Mouse (Mus musculus) heart, embryonic 14.5 days (tissue): ENCODE data around the gene Fsd1. TPM values are rescaled to one million over a fixed set of nuclear protein-coding genes. Genes with fewer than 3 reads are reported as not detected.

ENCODE experiments used
- ATAC-seq: fragments of 200-750 bp; cut with Nextera tagmentation; 2 replicates; pipeline ENCODE4 v1.8.0; 2017; ENCODE audit warnings: low read depth, moderate TSS enrichment; ENCODE audit not compliant: insufficient number of reproducible peaks, insufficient read depth, low FRiP score
- H3K27ac ChIP-seq, 2 experiments: fragments of 200-500 bp in 1 of 2; fragments of 300-500 bp in 1 of 2; sonication (generic) in 1 of 2; replicated peaks in 1 of 2; 2 replicates each; pipeline ENCODE4 v1.5.1; 2012 to 2014; ENCODE audit warnings: low read depth in 2 of 2, low read length in 2 of 2, control low read depth in 1 of 2, mild to moderate bottlenecking in 1 of 2, mixed read lengths in 1 of 2; ENCODE audit not compliant: control insufficient read depth in 1 of 2, insufficient read depth in 1 of 2
- H3K27me3 ChIP-seq: fragments of 300-500 bp; sonication (generic); 2 replicates; pipeline ENCODE4 v1.6.1; 2014; ENCODE audit warnings: mild to moderate bottlenecking, low read length, control low read depth; ENCODE audit not compliant: control insufficient read depth, insufficient read depth
- H3K36me3 ChIP-seq: fragments of 300-500 bp; sonication (generic); 2 replicates; pipeline ENCODE4 v1.6.1; 2014; ENCODE audit warnings: mild to moderate bottlenecking, control low read depth, low read length, mixed read lengths; ENCODE audit not compliant: control insufficient read depth, insufficient read depth
- H3K4me1 ChIP-seq, 2 experiments: fragments of 200-500 bp in 1 of 2; fragments of 300-500 bp in 1 of 2; sonication (generic) in 1 of 2; 2 replicates each; pipeline ENCODE4 v1.6.1; 2012 to 2014; ENCODE audit warnings: low read length in 2 of 2, control low read depth in 1 of 2, mixed read lengths in 1 of 2; ENCODE audit not compliant: control insufficient read depth in 2 of 2, insufficient read depth in 2 of 2
- H3K4me2 ChIP-seq: fragments of 300-500 bp; sonication (generic); 2 replicates; pipeline ENCODE4 v1.6.1; 2014; ENCODE audit warnings: mild to moderate bottlenecking, low read length
- H3K4me3 ChIP-seq, 2 experiments: fragments of 200-500 bp in 1 of 2; fragments of 300-500 bp in 1 of 2; sonication (generic) in 1 of 2; 2 replicates each; pipeline ENCODE4 v1.5.1; 2012 to 2014; ENCODE audit warnings: low read length in 2 of 2, mild to moderate bottlenecking in 2 of 2, control low read depth in 1 of 2, low read depth in 1 of 2, moderate library complexity in 1 of 2; ENCODE audit not compliant: control insufficient read depth in 1 of 2, insufficient read depth in 1 of 2
- H3K9ac ChIP-seq: fragments of 300-500 bp; sonication (generic); 2 replicates; pipeline ENCODE4 v1.6.1; 2014; ENCODE audit warnings: mild to moderate bottlenecking, low read length
- H3K9me3 ChIP-seq: fragments of 300-500 bp; sonication (generic); 2 replicates; pipeline ENCODE4 v1.6.1; 2016; ENCODE audit warnings: low read length, control low read depth; ENCODE audit not compliant: control insufficient read depth
- WGBS: fragments of 180-500 bp; shearing (Covaris S2); extraction: QIAGEN DNeasy Blood & Tissue Kit; methylation state at CpG from one replicate; pipeline ENCODE4 v1.1.7; 2014; 5-methylcytosine and 5-hydroxymethylcytosine counted together
- polyA plus RNA-seq: library from polyadenylated mRNA; unstranded; fragments of >200 nt; fragmentation: Nextera tagmentation; extraction: Ambion mirVana; gene quantifications from 2 replicates; pipeline ENCODE4 v1.2.1, GENCODE M21; 2014

The Fsd1 gene
- polyA plus RNA-seq, 1 experiment from 2014 or later: 1.6 TPM

DNA sequence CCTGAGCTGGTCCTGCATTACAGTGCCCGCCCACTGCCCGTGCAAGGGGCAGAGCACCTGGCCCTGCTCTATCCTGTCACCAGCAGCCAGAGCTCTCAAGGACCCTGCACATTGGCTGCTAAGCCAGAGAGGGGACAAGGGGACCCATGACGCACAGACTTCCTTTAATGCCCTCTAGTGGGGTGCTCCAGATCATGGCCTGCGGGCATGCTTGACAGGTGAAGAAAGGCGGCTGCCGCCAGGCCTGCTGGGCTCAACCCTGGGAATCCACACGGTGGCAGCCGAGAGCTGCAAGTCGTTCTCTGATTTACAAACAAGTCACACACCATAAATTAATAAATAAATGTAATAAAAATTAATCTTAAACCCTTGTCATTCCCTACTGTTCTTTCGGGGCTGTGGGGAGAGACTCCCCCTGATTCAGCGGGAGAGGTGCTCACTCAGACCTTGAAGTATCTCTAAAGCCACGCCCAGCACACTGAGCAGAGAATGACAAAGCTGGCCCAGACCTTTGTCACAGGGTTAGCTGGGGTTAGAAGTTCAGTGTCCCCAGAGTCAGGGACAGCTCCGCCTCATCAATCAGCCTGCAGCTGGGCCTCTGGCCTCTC lies 9.9 kb upstream of the Fsd1 start:
- Histone ChIP-seq H3K4me2 (no peak overlapping the region), H3K9ac (no peak overlapping the region)
- 15% methylated on average over 13 of the region's 13 CpGs for WGBS

DNA sequence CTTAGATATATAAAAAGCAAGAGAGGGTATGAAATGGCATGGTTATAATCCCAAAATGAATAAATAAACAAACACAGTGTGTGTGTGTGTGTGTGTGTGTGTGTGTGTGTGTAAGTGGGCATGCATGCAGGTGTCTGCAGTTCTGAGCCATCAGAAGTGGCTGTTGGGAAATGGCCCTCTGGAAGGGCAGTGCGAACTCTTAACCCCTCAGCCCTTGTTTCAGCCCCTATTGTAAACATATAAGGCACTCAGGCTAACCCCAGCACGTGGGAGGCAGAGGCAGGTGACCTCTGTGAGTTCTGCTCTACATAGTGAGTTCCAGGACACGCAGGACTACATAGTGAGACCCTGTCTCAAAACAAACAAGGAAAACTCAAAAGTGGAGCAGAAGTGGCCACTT lies 9.0 kb upstream of the Fsd1 start:
- Histone ChIP-seq H3K9ac (no peak overlapping the region), H3K27ac (no peak overlapping the region), H3K27me3 (no peaks in the 10 kb centered on the region), H3K4me3 (no peak overlapping the region), H3K9me3 (no peaks in the 10 kb centered on the region), H3K36me3 (no peaks in the 10 kb centered on the region), H3K4me2 (no peak overlapping the region), H3K4me1 (no peaks in the 10 kb centered on the region; a peak in 2 of 4 replicates)
- ATAC-seq: no peak
- 61% methylated on average over 3 of the region's 3 CpGs for WGBS

More for the DNA sequence above, 9.9 kb upstream of the Fsd1 start:
- H3K36me3 ChIP-seq: no peaks in the 10 kb centered on the region
- H3K27ac ChIP-seq: no peak overlapping the region
- peaks cover 6% of the 10 kb centered on the region for H3K27me3 ChIP-seq
- H3K9me3 ChIP-seq: no peaks in the 10 kb centered on the region
- no peak; the same call in 1 of the 2 replicates for ATAC-seq
- H3K4me1 ChIP-seq: peaks cover 0 to under 1% of the 10 kb centered on the region in 2 experiments; a peak in 3 of 4 replicates
- H3K4me3 ChIP-seq: no peak overlapping the region

GRCm38 (mm10) chr17:55990278-55990898 lies 4.1 kb downstream of the Fsd1 start:
- Histone ChIP-seq H3K4me2 (no peak overlapping the region), H3K27ac (no peak overlapping the region), H3K36me3 (no peaks in the 10 kb centered on the region), H3K27me3 (peaks cover 24% of the 10 kb centered on the region), H3K4me1 (peaks cover 0 to 3% of the 10 kb centered on the region in 2 experiments; a peak in 2 of 4 replicates), H3K9me3 (no peaks in the 10 kb centered on the region), H3K9ac (no peak overlapping the region), H3K4me3 (no peak overlapping the region)
- WGBS: 67% methylated on average over 8 of the region's 8 CpGs
- ATAC-seq: no peak; the same call in 1 of the 2 replicates

GRCm38 (mm10) chr17:55996007-55996406 lies 9.7 kb downstream of the Fsd1 start:
- no peaks in the 10 kb centered on the region for H3K9me3 ChIP-seq
- H3K4me1 ChIP-seq: peaks cover 0 to 3% of the 10 kb centered on the region in 2 experiments; a peak in 1 of 4 replicates
- H3K9ac ChIP-seq: no peak overlapping the region
- no peaks in the 10 kb centered on the region for H3K36me3 ChIP-seq
- no peak overlapping the region for H3K27ac ChIP-seq
- H3K4me2 ChIP-seq: no peak overlapping the region
- peaks cover 10% of the 10 kb centered on the region; the same call in 1 of the 2 replicates for H3K27me3 ChIP-seq
- 85% methylated on average over 15 of the region's 15 CpGs for WGBS
- no peak overlapping the region for H3K4me3 ChIP-seq
- no peak for ATAC-seq

GRCm38 (mm10) chr17:55999794-56000499 lies 13.6 kb downstream of the Fsd1 start:
- ATAC-seq: no peak
- WGBS: 11% methylated on average over 30 of the region's 30 CpGs
- H3K4me3 ChIP-seq: 0 out of 4 replicates have a peak overlapping the region, but pooled peaks of 1 of the 2 experiments have one; percentile 3

GRCm38 (mm10) chr17:56003000-56003399 lies 16.7 kb downstream of the Fsd1 start:
- Histone ChIP-seq H3K27me3 (peaks cover 19% of the 10 kb centered on the region; the same call in 1 of the 2 replicates), H3K4me2 (no peak overlapping the region), H3K9me3 (no peaks in the 10 kb centered on the region), H3K36me3 (no peaks in the 10 kb centered on the region), H3K4me3 (no peak overlapping the region), H3K9ac (no peak overlapping the region), H3K4me1 (peaks cover 9 to 11% of the 10 kb centered on the region in 2 experiments; a peak in 3 of 4 replicates), H3K27ac (no peak overlapping the region)
- 72% methylated on average over 3 of the region's 3 CpGs for WGBS
- no peak for ATAC-seq

More at GRCm38 (mm10) chr17:55999794-56000499, 13.6 kb downstream of the Fsd1 start:
- no peaks in the 10 kb centered on the region for H3K36me3 ChIP-seq
- no peaks in the 10 kb centered on the region for H3K9me3 ChIP-seq
- peak overlapping the region; percentile 23 for H3K4me2 ChIP-seq
- peaks cover 19% of the 10 kb centered on the region; the same call in 1 of the 2 replicates for H3K27me3 ChIP-seq
- peaks cover 0 to 3% of the 10 kb centered on the region in 2 experiments; a peak in 1 of 4 replicates for H3K4me1 ChIP-seq
- H3K27ac ChIP-seq: no peak overlapping the region
- H3K9ac ChIP-seq: no peak overlapping the region

DNA sequence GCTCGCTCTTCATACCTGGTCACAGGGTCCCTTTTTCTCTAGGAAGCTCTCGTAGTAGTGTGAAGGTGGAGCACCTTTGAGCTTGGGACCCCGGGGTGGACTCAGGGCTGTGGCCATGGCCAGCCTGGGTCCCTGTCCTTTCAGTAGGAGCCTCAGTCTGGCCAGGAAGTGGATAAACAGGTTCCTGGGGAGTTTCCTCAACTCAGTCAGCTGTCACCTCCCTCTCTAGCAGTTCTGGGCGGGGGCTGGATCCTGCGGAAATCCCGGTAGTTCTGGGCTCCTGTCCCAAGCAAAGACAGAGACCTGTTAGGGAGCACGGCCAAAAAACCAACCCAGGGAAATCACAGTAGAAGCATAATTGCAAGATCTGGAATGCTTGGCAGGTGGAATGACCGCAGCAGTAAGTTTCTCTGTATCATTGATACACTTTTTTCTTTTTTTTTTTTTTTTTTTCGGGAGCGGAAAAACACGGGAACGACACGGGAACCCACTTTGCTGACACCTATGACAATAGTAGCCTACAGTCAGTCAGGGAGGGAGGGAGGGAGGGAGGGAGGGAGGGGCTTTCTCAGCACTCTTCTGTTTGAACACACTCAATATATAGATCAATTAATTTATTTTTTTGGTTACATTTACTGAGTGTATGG lies 19.2 kb downstream of the Fsd1 start, which contains the start of the genes Stap2 and Mpnd:
Stap2 (minus strand) TSS at position 170 of the 647 bp plus-strand sequence.
Mpnd (plus strand) TSS at position 297 of the 647 bp plus-strand sequence.
- ATAC-seq: no peak
- H3K36me3 ChIP-seq: no peaks in the 10 kb centered on the region
- H3K27me3 ChIP-seq: peaks cover 13% of the 10 kb centered on the region; the same call in 1 of the 2 replicates
- peak within 1 kb of the TSS; percentile 24 to 35 for H3K4me3 ChIP-seq
- no peaks in the 10 kb centered on the region for H3K9me3 ChIP-seq
- H3K9ac ChIP-seq: peak within 1 kb of the TSS; percentile 51; the same call in 1 of the 2 replicates
- 26% methylated on average over 12 of the region's 13 CpGs for WGBS
- H3K27ac ChIP-seq: peak within 1 kb of the TSS in 1 of 2 experiments; percentile 5; a peak in 1 of 4 replicates
- H3K4me2 ChIP-seq: peak within 1 kb of the TSS; percentile 48
- H3K4me1 ChIP-seq: peaks cover 14 to 20% of the 10 kb centered on the region in 2 experiments
